Comparison of ENCODE assay signal across 14 mouse cellular contexts in the genomic region with DNA sequence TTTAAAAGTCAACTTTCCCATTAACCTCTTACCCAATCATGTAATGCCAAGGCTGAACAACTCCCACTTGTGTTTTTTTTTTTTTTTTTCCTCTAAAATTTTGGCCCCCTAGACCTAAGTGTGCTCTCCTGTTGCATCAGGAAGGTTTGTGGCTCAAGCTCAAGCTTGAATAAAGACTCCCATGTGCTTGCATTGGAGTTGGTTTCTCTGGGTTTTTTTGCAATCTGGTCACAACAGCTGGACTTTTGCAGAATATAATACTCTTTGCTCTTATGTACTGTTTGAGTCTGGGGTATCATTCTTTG. TPM values are rescaled to one million over a fixed set of nuclear protein-coding genes. Genes with fewer than 3 reads are reported as not detected.
"Had no signal": no experiment of that assay in that cellular context is flagged by ENCODE, and none has a peak within 500 bp of the region (broad histone marks: within the 10 kb centered on the region; RNA-seq: fewer than 3 reads in every experiment).

No protein-coding gene starts in this region.

- H3K36me3 ChIP-seq: liver, embryonic 15.5 days; midbrain, embryonic 10.5 days; midbrain, embryonic 12.5 days; neural tube, embryonic 12.5 days had no signal

- ATAC-seq: midbrain, embryonic 16.5 days had no signal

- H3K27me3 ChIP-seq: liver, embryonic 15.5 days; midbrain, embryonic 12.5 days; neural tube, embryonic 12.5 days had no signal

- H3K4me3 ChIP-seq: liver, embryonic 15.5 days; midbrain, embryonic 10.5 days; midbrain, embryonic 12.5 days; neural tube, embryonic 12.5 days had no signal

- H3K4me2 ChIP-seq: liver, embryonic 15.5 days; lung, embryonic 14.5 days; midbrain, embryonic 12.5 days; neural tube, embryonic 12.5 days had no signal

- H3K9me3 ChIP-seq: liver, embryonic 15.5 days; midbrain, embryonic 10.5 days; midbrain, embryonic 12.5 days; neural tube, embryonic 12.5 days had no signal

- H3K4me1 ChIP-seq: midbrain, embryonic 12.5 days; neural tube, embryonic 12.5 days had no signal

- H3K27ac ChIP-seq: liver, embryonic 15.5 days; midbrain, embryonic 10.5 days; midbrain, embryonic 12.5 days; neural tube, embryonic 12.5 days had no signal

- H3K9ac ChIP-seq: liver, embryonic 15.5 days; lung, embryonic 14.5 days; midbrain, embryonic 12.5 days; neural tube, embryonic 12.5 days had no signal

- DNase-seq: lung, embryonic 14.5 days; lung, postnatal 10 days; lung, postnatal 4 days; midbrain, embryonic 14.5 days; right cerebral cortex, postnatal 14 days; thymus, adult 18-20 months; thymus, postnatal 25 days; thymus, postnatal 4 days had no signal

RNA-seq across cellular contexts. Expression of gene Ccl5, which starts 53.1 kb away (rescaled TPM):
- polyA plus RNA-seq: midbrain, embryonic 10.5 days; midbrain, embryonic 12.5 days; midbrain, embryonic 16.5 days; neural tube, embryonic 12.5 days; neural tube, embryonic 14.5 days had no signal
